Mouse (Mus musculus): ENCODE data around the gene Cd5.

GRCm38 (mm10) chr19:10691121-10691520 is 47.7 kb downstream of the Cd5 start:
- TF ChIP-seq GATA1 (IDR thresholded peaks at IDR 0.05; ENCODE audit: low read length) (no peak), TAL1 (IDR thresholded peaks at IDR 0.05; ENCODE audit: low read length) (no peak)

Measured in erythroblast, embryonic 14.5 days (primary cell).